Mouse (Mus musculus): ENCODE measurements around the gene Fam53b.

Gene Fam53b

GRCm38 (mm10) chr7:132731558-132731957, 82.1 kb downstream of the Fam53b start:
- DNase-seq, result no peak

GRCm38 (mm10) chr7:132730510-132730909, 83.2 kb downstream of the Fam53b start:
- no peak for DNase-seq

DNA sequence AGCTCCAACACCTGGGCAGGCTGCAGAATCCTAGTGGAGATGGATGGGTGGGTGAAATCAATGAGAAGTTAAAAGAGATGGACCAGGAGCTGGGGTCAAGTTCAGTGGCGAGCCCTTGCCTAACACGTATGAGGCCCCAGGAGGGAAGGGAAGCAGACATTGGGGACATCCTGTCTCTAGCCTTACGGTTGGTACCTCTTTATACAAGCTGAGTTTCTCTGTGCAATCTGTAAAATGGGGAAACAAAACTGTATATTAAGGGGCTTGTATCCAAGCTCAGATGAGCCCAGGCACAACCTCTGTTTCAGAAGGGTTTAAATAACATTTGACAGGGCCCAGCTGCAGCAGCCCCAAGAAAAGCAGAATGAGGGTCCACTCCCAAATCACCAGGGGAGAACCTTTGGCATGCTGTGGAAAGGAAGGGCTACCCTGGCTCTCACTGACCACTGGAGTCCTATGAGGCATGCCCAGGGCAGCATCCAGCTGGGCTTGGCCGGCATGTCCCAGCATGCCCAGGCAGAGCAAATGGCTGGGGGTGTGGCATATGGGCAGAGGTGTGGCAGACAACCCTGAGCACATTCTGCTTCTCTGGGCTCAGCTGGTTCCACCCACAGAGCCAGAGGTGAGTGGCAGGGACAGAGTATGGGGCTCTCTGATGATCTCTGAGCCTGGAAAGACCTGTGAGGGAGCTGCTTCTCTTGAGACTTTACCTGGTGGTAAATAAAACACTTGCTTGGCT, 84.4 kb downstream of the Fam53b start:
- no peak for DNase-seq

- DNase-seq, result no peak
Observed at GRCm38 (mm10) chr7:132726106-132726861, 87.4 kb downstream of the Fam53b start.

GRCm38 (mm10) chr7:132724501-132725062, 89.1 kb downstream of the Fam53b start:
- DNase-seq, result peak; percentile 81

DNA sequence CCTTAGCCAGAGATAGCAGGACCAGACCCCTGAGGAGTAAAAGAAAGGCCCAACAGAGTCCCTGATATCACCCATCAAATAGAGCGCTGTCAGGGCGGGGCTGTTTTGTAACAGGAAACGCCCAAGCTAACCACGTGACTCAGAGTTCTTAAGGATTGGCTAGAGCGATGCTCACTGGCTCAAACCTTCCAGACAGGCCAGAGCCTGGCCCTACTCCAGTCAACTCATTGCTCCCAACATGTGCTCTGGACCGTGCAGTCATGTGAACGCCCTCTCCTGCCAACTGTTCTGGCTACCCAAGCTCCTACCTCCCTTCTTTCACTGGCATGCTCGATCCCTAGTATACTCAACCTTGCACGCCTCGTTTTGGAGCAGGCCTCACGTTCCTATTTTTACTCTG, 89.8 kb downstream of the Fam53b start:
- peak; percentile 73 for DNase-seq

GRCm38 (mm10) chr7:132722401-132723370, 91.0 kb downstream of the Fam53b start:
- peak; percentile 56 for DNase-seq

DNA sequence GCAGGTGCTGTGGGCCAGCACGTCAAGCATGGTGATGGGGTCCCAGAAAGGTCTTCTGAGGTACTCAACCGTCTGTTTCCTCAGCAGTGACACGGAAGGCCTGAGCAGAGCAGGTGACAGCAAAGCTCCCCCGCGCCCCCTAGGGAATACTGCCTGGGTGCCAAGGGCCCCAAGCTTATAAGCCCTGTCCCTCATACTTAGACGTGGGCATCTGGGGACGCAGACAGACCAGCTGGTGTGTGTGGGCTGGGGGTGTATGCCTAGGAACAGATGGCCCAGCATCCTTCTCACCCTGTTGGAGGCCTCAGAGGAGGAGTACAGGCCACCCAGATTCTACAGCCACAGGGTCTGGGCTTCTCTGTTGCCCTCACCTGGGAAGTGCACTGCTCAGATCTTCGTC, 93.1 kb downstream of the Fam53b start:
- DNase-seq, result no peak

DNA sequence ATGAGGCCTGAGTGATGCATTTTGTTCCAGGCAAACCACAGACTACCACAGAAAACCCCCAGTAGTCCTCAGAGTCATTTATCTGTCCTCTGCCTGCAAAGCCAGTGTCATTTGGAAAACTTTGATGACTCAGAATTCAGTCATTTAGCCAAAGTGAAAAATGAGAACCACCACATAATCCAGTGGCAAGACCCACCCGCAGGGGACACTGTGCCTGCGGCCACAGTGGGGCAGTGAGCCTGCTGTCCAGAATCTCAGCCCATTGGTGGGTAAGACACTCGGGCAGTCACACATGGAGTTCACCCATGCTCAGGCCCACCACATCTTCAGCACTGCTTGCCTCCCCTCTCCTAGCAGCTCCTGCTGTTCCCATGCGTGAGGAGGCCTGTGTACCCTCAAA, 94.1 kb downstream of the Fam53b start:
- no peak for DNase-seq

DNA sequence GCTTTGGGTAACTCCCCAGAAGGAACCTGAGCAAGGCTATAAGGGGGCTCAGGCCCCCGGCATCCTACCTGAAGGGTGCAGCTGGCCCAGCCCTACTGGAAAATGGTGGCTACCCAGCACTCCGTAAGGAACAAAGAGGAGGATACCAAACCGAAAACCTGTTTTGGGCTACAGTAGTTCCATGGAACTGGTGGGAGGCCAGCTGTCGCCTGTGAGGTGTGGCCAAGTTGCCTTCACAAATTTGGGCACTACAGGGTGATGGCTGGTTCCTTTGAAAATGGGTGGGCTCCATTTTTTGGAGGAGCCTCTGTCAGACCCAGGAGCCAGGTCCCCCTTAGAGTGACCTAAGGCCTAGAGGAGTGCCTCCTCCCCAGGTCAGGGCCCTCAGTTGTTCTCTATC, 98.4 kb downstream of the Fam53b start:
- DNase-seq, result no peak

- peak; percentile 61 for DNase-seq
Observed at GRCm38 (mm10) chr7:132714236-132714923, 99.3 kb downstream of the Fam53b start.

DNA sequence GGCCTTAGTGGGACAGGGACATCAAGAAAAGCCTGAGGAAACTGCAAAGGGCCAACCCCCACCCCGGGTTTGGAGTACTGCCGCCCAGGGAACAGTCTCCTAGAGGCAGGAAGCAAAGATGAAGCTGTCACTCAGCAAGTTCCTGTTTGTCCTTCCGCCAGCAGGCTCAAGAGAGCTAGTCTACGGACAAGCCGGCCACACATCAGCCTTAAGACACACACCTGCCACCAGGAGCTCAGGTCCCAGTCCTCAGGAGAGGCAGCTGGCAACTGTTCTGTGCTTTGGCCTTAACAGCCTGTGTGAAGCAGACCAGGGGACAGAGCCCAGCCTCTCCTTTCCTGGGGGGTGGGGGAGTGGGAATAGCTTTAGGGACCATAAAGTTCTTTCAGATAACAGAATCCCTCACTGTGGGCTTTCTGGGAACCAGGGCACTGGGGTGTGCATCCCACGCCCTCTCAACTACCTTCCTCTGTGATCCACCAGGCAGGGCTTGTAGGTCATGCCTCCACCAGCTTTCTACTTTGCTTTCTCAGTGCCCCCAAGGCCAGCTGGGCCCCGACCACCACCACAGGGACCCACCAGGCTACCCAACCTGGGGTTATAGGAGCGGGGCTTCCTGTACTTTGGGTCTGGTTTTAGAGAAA, 100.1 kb downstream of the Fam53b start:
- DNase-seq, result peak; percentile 67

GRCm38 (mm10) chr7:132712956-132713355, 100.7 kb downstream of the Fam53b start:
- DNase-seq, result no peak

DNA sequence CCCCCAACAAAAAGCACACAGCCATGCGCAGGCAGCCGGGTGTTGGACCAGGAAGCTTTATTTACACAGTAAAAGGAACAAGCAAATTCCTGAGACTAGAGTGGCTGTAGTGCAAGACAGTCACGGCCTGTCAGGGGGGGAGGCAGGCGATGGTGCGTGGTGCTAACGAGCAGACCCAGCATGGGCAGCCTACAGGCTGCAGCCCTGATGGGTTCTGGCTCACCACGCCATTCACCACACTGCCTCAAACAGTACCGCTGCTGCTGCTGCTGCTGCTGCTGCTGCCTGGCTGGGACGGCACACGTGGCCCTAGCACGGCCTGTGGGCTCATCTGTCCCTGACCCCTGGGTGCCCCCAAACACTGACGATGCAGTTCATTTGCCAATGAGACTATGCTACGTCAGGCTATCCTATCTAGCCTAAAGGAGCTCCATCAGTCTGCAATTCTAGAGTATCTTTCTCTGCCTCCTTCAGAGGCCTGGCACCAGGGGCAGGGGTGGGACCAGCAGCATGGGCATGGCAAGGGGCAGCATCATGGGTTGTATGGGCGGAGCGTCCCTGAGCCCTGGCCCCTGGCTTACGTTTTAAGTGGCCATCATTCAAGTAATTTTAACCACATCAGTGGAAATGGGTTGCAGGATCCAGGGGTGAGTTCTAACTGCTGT, 101.5 kb downstream of the Fam53b start:
- peak; percentile 67 for DNase-seq

- DNase-seq, result no peak
Observed at GRCm38 (mm10) chr7:132711579-132711978, 102.1 kb downstream of the Fam53b start.

- no peak for DNase-seq
Observed at GRCm38 (mm10) chr7:132705130-132705529, 108.6 kb downstream of the Fam53b start.

GRCm38 (mm10) chr7:132704310-132704875, 109.3 kb downstream of the Fam53b start:
- DNase-seq, result no peak

- DNase-seq, result no peak
Observed at GRCm38 (mm10) chr7:132703515-132704309, 110.0 kb downstream of the Fam53b start.

DNA sequence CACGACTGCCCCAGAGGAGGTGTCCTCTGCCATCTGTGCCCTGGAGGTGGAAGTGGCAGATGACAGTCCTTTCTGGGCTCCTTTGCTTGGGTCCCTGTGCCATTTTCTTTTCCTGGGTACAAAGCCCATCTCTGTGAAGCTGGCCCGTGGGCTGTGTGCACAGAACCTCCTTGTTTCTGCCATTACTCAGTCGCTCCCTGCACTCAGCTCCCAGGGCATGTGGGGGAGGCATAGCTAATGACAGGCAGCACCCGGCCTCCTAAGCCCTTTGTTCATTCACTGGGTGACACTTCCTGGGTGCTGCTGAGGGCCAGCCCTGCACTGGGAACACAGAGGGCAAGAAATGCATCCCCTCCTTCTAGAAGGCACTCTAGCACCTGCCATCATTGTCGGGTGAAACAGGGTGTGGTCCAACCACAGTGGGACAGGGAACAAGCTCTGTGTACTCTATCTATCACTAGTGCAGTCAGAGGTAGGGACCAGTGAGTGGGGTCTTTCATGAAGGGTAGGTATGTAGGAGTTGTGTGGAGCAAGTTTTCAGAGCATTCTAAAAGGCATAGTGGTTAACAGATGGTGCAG, 111.1 kb downstream of the Fam53b start:
- DNase-seq, result no peak
